Mouse (Mus musculus) layer of hippocampus, adult 9-11 months (tissue): ENCODE measurements around the gene Arhgef6.

Experiments
- DNase-seq: peaks from one replicate; pipeline ENCODE4 v3.0.0; 2022

The Arhgef6 gene

GRCm38 (mm10) chrX:57298946-57299345, 39.6 kb downstream of the Arhgef6 start:
- DNase-seq = no peak

GRCm38 (mm10) chrX:57288458-57288857, 50.1 kb downstream of the Arhgef6 start:
- DNase-seq = no peak

- DNase-seq = no peak
Measured at GRCm38 (mm10) chrX:57286281-57286680, 52.2 kb downstream of the Arhgef6 start.

- DNase-seq = no peak
Measured at GRCm38 (mm10) chrX:57282184-57282583, 56.3 kb downstream of the Arhgef6 start.

GRCm38 (mm10) chrX:57277560-57278335, 60.8 kb downstream of the Arhgef6 start:
- DNase-seq = no peak

- DNase-seq = no peak
Measured at GRCm38 (mm10) chrX:57263515-57263914, 75.0 kb downstream of the Arhgef6 start.

GRCm38 (mm10) chrX:57260744-57261143, 77.8 kb downstream of the Arhgef6 start:
- DNase-seq = no peak

GRCm38 (mm10) chrX:57253329-57254055, 85.0 kb downstream of the Arhgef6 start:
- DNase-seq = no peak

GRCm38 (mm10) chrX:57238572-57238971, 100.0 kb downstream of the Arhgef6 start:
- DNase-seq = no peak

- no peak for DNase-seq
Measured at GRCm38 (mm10) chrX:57235982-57236381, 102.5 kb downstream of the Arhgef6 start.

- DNase-seq = peak; percentile 40
Measured at GRCm38 (mm10) chrX:57233596-57233995, 104.9 kb downstream of the Arhgef6 start.

- DNase-seq = no peak
Measured at GRCm38 (mm10) chrX:57228178-57228577, 110.4 kb downstream of the Arhgef6 start.

GRCm38 (mm10) chrX:57223301-57223700, 115.2 kb downstream of the Arhgef6 start:
- DNase-seq = peak; percentile 64

- no peak for DNase-seq
Measured at GRCm38 (mm10) chrX:57221881-57222280, 116.6 kb downstream of the Arhgef6 start.

- DNase-seq = no peak
Measured at GRCm38 (mm10) chrX:57219563-57219962, 119.0 kb downstream of the Arhgef6 start.

- no peak for DNase-seq
Measured at GRCm38 (mm10) chrX:57216271-57216670, 122.3 kb downstream of the Arhgef6 start.

- DNase-seq = no peak
Measured at GRCm38 (mm10) chrX:57215495-57215894, 123.0 kb downstream of the Arhgef6 start.

- DNase-seq = peak; percentile 32
Measured at GRCm38 (mm10) chrX:57212862-57213261, 125.7 kb downstream of the Arhgef6 start.

- DNase-seq = no peak
Measured at GRCm38 (mm10) chrX:57211876-57212275, 126.7 kb downstream of the Arhgef6 start, which contains the start of gene Cd40lg. Gene Cd40lg, plus strand, starts transcription at chrX:57212143.

- no peak for DNase-seq
Measured at GRCm38 (mm10) chrX:57210591-57210990, 127.9 kb downstream of the Arhgef6 start.

GRCm38 (mm10) chrX:57200397-57200796, 138.1 kb downstream of the Arhgef6 start:
- DNase-seq = no peak

- DNase-seq = no peak
Measured at GRCm38 (mm10) chrX:57198036-57198435, 140.5 kb downstream of the Arhgef6 start.

GRCm38 (mm10) chrX:57196319-57196718, 142.2 kb downstream of the Arhgef6 start:
- no peak for DNase-seq

- no peak for DNase-seq
Measured at GRCm38 (mm10) chrX:57189335-57189734, 149.2 kb downstream of the Arhgef6 start.
